Mouse (Mus musculus) thymus, adult 2 months (tissue): ENCODE measurements around the gene Spint1.

ENCODE experiments used
- CTCF ChIP-seq: fragments of 200-500 bp; IDR thresholded peaks from 2 replicates; pipeline ENCODE4 v1.5.1; 2012; ENCODE audit warnings: mild to moderate bottlenecking, control low read depth, low read length, moderate library complexity, borderline replicate concordance; ENCODE audit not compliant: control insufficient read depth, poor library complexity, insufficient read depth; ENCODE audit errors: extremely low read depth
- POLR2A ChIP-seq: fragments of 200-500 bp; IDR thresholded peaks from 2 replicates; pipeline ENCODE4 v1.6.1; 2012; ENCODE audit warnings: mild to moderate bottlenecking, low read length, control low read depth, moderate library complexity; ENCODE audit not compliant: control insufficient read depth, poor library complexity, insufficient read depth; ENCODE audit errors: extremely low read depth

DNA sequence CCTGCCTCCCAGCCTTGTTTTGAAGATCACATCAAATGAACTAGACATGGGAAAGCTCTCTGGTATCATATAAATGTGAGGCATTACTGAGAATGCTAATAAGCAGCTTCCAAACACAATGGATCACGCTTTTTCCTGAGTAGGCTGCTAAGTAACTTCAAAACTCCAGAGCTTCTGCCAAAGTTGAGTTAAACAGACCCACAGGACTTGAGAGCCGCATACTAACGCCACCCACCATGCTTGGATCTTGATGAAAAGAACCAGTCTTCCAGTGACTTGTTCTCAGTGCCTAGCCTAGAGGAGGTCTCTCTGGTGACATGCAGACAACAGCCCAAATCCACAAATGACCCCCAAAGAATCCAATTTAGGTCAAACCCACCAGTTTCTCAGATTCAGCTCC is 38.2 kb upstream of the Spint1 start:
- TF ChIP-seq CTCF (no peak), POLR2A (no peak)
